Mouse (Mus musculus) cerebral cortex, adult 2 months (tissue): ENCODE results near the gene A430078G23Rik.

ENCODE experiments used
- WGBS: fragments of 180-500 bp; shearing (Covaris S2); methylation state at CpG from one replicate; pipeline ENCODE4 v1.1.7; 2018; 5-methylcytosine and 5-hydroxymethylcytosine counted together

Gene A430078G23Rik

GRCm38 (mm10) chr8:3353189-3353810 lies at the start of gene A430078G23Rik:
TSS of gene A430078G23Rik (plus strand) at chr8:3353415.
- WGBS: 74% methylated on average over 13 of the region's 13 CpGs

DNA sequence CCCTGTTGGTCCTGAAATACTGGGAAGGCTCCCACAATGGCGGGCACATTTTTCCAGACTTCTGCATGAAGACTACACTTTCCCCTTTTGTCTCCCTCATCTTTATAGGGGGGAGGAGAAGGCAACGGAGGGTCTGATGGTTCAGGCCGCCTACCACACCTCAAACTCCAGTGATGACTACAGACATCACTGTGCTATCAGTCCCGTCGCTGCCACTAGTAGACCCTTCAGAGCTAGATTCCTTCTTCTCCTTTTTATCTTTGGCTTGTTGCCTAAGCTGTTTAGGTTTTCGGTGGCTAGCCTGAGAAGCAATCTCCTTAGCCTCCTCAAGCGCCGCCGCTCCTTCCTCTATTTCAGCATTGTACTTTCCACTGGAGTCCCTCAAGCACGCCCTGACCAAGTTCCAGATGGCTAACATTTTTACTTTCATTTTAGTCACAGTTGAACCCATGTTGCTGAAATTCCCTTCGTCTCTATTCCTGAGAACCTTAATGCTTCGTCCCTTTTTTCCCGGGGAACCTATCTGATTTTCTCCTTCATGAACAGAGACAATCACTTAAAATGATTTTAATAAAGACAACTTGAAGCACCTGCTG lies 44.9 kb upstream of the A430078G23Rik start:
- 89% methylated on average over 13 of the region's 13 CpGs for WGBS

GRCm38 (mm10) chr8:3309636-3310035 lies 43.6 kb upstream of the A430078G23Rik start:
- 89% methylated on average over 11 of the region's 11 CpGs for WGBS

DNA sequence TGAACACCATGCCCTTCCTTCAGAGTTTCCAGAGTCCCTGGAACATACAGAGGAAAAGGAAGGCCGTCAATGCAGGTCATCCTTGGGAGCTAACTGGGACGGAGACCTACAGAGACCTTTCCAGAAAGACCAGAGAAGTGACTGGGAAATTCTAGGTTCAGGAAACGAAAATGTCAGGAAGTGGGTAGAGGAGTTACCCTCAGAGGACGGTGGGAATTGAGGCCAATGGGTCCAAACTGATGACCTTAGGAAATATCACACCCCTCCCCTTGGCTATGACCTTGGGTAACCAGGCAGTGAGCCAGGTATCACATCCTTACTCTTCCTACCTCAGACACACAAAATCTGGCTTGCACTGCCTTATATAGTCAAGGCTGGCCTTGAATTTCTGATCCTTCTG lies 41.7 kb upstream of the A430078G23Rik start:
- 79% methylated on average over 4 of the region's 4 CpGs for WGBS

DNA sequence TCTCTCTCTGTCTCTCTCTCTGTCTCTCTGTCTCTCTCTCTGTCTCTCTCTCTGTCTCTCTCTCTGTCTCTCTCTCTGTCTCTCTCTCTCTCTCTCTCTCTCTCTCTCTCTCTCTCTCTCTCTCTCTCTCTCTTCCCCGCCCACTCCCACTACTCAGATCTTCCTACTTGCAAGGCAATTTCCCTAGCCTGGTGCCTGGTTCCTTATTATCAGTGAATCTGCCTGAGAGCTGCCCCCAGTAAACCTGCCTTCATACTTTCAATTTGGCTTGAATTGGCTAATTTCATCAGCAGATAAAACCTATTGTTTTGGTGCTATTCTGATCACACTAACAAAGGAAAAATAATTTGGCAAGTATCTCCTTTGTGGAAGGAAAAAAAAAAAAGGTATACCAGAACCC lies 39.8 kb upstream of the A430078G23Rik start:
- WGBS: 62% methylated on average over 1 of the region's 1 CpGs

DNA sequence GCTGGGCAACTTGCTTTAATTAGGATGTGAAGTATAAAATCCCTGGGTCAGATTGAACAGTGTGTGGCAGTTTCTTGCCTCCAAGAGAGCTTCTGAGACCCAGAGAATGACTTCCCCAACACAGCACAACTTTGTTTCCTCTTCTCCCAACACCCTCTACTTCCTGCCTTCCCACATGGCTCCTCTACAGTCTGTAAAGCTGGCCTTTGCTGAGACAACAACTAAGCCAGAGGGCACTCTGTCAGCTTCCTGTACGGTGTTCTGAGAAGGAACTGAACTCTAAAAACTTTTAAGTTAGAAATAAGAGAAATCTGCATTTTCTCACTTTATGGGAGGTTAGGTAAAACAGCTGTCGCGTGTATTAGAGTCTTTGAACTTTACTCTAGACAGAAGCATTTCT lies 39.4 kb upstream of the A430078G23Rik start:
- WGBS: 72% methylated on average over 3 of the region's 3 CpGs

DNA sequence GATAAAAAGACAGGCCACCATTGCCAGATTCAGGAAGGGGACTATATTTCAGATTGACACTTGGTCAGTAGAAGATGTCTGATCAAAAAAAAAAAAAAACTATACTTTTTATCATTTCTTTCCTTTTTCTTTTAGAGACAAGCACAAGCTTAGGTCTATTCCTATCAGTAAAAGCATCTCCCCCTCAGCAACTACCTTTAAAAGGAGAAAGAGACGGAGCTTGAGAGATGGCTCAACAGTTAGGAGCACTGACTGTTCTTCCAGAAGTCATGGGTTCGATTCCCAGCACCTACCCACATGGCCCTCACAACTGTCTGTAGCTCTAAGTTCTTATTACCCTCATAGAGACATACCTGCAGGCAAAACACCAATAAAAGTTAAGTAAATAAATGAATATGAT lies 38.9 kb upstream of the A430078G23Rik start:
- WGBS: 85% methylated on average over 2 of the region's 2 CpGs

- 93% methylated on average over 5 of the region's 5 CpGs for WGBS
Observed at GRCm38 (mm10) chr8:3316585-3316984, 36.6 kb upstream of the A430078G23Rik start.

DNA sequence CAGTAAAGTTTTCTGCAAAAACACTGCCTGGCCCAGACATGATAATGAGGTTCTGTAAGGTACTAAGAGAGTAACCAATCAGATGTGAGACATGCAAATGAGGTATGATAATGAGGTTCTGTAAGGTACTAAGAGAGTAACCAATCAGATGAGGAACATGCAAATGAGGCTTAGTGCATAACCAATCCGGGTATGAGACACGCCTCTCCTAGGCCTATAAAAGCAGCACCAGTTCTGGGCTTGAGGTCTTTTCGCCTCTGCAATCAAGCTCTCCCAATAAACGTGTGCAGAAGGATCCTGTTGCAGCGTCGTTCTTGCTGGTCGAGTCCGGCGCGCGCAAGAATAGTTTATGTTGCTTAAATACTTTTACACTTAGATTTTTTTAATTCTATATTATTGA lies 33.9 kb upstream of the A430078G23Rik start:
- 91% methylated on average over 11 of the region's 11 CpGs for WGBS

DNA sequence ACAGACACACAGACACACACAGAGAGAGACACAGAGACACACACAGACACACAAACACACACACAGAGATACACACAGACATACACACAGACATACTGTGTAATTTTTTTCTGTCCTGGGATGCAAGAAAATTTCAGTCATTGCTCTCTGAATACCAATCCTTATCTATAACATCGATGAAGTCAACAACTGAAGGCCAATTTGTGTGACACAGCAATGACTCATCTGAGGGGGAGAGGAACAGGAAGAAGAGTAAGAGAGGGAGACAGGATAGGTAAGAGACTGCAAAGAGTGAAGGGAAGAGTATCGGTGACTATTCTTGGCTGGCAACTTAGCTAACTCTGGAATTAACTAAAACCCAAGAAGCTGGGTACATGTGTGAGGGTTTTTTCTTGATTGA lies 29.0 kb upstream of the A430078G23Rik start:
- WGBS: 69% methylated on average over 2 of the region's 2 CpGs

- 88% methylated on average over 1 of the region's 1 CpGs for WGBS
Observed at GRCm38 (mm10) chr8:3327056-3327455, 26.2 kb upstream of the A430078G23Rik start.

- 60% methylated on average over 8 of the region's 8 CpGs for WGBS
Observed at GRCm38 (mm10) chr8:3327538-3328245, 25.5 kb upstream of the A430078G23Rik start.

DNA sequence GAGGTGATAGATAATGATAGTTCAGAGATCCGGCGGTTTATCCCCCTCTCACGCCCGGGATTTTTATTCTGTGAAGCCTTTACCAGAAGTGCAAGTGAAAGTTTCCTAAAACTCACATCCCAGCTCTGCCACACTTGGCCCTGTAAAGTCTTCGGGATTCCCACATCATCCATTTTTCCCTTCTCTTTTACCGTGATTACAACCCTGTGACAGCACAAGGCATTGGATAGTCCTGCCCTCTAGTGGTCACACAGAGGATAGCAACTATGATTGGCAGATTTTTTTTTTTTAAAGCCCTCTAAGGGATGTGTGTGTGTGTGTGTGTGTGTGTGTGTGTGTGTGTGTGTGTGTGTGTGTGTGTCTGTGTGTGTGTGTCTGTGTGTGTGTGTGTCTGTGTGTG lies 22.6 kb upstream of the A430078G23Rik start:
- 42% methylated on average over 6 of the region's 6 CpGs for WGBS

- WGBS: 92% methylated on average over 2 of the region's 2 CpGs
Observed at GRCm38 (mm10) chr8:3331692-3332091, 21.5 kb upstream of the A430078G23Rik start.

GRCm38 (mm10) chr8:3335881-3336280 lies 17.3 kb upstream of the A430078G23Rik start:
- 92% methylated on average over 1 of the region's 1 CpGs for WGBS

GRCm38 (mm10) chr8:3336658-3337524 lies 16.3 kb upstream of the A430078G23Rik start:
- WGBS: 67% methylated on average over 9 of the region's 9 CpGs

GRCm38 (mm10) chr8:3337525-3337824 lies 15.7 kb upstream of the A430078G23Rik start:
- 85% methylated on average over 3 of the region's 3 CpGs for WGBS

GRCm38 (mm10) chr8:3337971-3338370 lies 15.2 kb upstream of the A430078G23Rik start:
- WGBS: 91% methylated on average over 11 of the region's 11 CpGs

GRCm38 (mm10) chr8:3340711-3341110 lies 12.5 kb upstream of the A430078G23Rik start:
- 90% methylated on average over 3 of the region's 3 CpGs for WGBS

DNA sequence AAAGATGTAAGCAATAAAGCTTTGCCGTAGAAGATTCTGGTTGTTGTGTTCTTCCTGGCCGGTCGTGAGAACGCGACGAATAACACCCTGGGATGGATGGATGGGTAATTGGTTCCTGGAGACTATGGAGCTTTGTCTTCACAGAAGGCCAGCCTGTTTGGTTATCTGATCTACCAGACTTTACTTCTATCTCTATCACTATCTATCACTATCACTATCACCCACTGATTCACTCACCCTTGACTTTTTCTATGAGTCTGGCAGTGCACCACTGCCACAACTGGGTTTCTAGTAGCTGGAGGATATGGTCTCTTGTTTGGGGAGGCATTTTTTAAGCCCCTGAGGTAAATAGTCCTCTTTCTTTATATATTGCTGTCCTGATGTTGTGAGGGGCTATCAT lies 7.9 kb upstream of the A430078G23Rik start:
- 98% methylated on average over 6 of the region's 6 CpGs for WGBS

DNA sequence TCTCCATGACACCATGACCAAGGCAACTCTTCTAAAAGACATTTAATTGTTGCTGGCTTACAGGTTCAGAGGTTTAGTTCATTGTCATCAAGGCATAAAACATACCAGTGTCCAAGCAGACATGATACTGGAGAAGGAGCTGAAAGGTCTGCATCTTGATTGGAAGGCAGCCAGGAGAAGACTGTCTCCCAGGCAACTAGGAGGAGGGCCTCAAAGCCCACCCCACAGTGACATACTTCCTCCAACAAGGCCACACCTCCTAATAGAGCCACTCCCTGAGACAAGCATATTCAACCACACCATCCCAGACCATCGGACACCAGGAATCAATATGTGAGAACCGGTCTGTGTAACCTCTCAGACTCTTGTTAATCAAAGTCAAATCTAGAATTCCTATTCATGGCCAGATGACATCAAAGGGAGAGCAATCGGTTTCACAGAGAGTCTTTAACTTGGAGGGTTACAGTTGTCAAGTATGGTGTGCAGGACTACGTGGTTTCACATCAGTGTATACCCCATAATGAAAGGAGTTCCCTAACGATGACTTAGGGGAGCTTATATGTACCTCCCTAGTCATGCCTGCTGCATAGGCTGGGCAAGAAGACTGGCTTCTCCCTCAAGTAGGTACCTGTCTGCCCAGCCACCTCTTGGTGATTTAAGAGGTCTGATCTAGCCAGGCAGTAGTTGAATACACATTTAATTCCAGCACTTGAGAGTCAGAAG lies 6.4 kb upstream of the A430078G23Rik start:
- 88% methylated on average over 5 of the region's 5 CpGs for WGBS
